Mouse (Mus musculus) myocyte (in vitro differentiated cells): ENCODE results near the gene E4f1. TPM values are rescaled to one million over a fixed set of nuclear protein-coding genes. Genes with fewer than 3 reads are reported as not detected.

Experiments used
- H3K27me3 ChIP-seq: one replicate; pipeline ENCODE4 v1.6.1; 2011; ENCODE audit not compliant: control insufficient read depth, insufficient read depth, insufficient read length
- H3K36me3 ChIP-seq: one replicate; pipeline ENCODE4 v1.6.1; 2011; ENCODE audit not compliant: control insufficient read depth, insufficient read depth
- H3K4me2 ChIP-seq: one replicate; pipeline ENCODE4 v1.6.1; 2011; ENCODE audit warnings: low read depth, control low read depth
- H3K4me3 ChIP-seq: one replicate; pipeline ENCODE4 v1.5.1; 2011; ENCODE audit warnings: mild to moderate bottlenecking, control low read depth, moderate library complexity
- H3K79me2 ChIP-seq: one replicate; pipeline ENCODE4 v1.6.1; 2011; ENCODE audit not compliant: control insufficient read depth, insufficient read depth
- H3ac ChIP-seq: one replicate; pipeline ENCODE4 v1.6.1; 2011; ENCODE audit not compliant: control insufficient read depth, insufficient read length
- CEBPB ChIP-seq: IDR thresholded peaks from 2 replicates; pipeline ENCODE4 v1.6.1; 2011; ENCODE audit warnings: mild to moderate bottlenecking, moderate library complexity; ENCODE audit not compliant: poor library complexity, insufficient read depth, severe bottlenecking
- E2F4 ChIP-seq: IDR thresholded peaks from one replicate; pipeline ENCODE4 v1.6.1; 2011; ENCODE audit warnings: mild to moderate bottlenecking, control low read depth, moderate library complexity; ENCODE audit not compliant: insufficient read depth
- MAX ChIP-seq: IDR thresholded peaks from one replicate; pipeline ENCODE4 v1.6.1; 2011; ENCODE audit warnings: low read depth, mild to moderate bottlenecking, control low read depth
- MYOD1 ChIP-seq, 3 experiments: IDR thresholded peaks; one replicate each; pipeline ENCODE4 v1.6.1; 2011; ENCODE audit warnings: control low read depth in 2 of 3, low read depth in 2 of 3, mild to moderate bottlenecking in 2 of 3, moderate library complexity in 1 of 3; ENCODE audit not compliant: insufficient read length in 2 of 3, control insufficient read depth in 1 of 3
- MYOG ChIP-seq, 3 experiments: IDR thresholded peaks; one replicate each; pipeline ENCODE4 v1.6.1; 2011; ENCODE audit warnings: control low read depth in 2 of 3, low read depth in 2 of 3, mild to moderate bottlenecking in 2 of 3; ENCODE audit not compliant: insufficient read length in 2 of 3, control insufficient read depth in 1 of 3, insufficient read depth in 1 of 3
- POLR2A ChIP-seq: IDR thresholded peaks from one replicate; pipeline ENCODE4 v1.6.1; 2011; ENCODE audit warnings: low read depth, mild to moderate bottlenecking, control low read depth, moderate library complexity; ENCODE audit not compliant: insufficient read length
- POLR2AphosphoS2 ChIP-seq: IDR thresholded peaks from one replicate; pipeline ENCODE4 v1.6.1; 2011; ENCODE audit warnings: low read depth, control low read depth; ENCODE audit not compliant: insufficient read length
- REST ChIP-seq: IDR thresholded peaks from one replicate; pipeline ENCODE4 v1.6.1; 2011; ENCODE audit warnings: mild to moderate bottlenecking, control low read depth, moderate library complexity; ENCODE audit not compliant: insufficient read depth, insufficient read length
- SRF ChIP-seq: IDR thresholded peaks from one replicate; pipeline ENCODE4 v1.6.1; 2011; ENCODE audit warnings: low read depth; ENCODE audit not compliant: control insufficient read depth, insufficient read length
- TCF12 ChIP-seq: IDR thresholded peaks from one replicate; pipeline ENCODE4 v1.6.1; 2011; ENCODE audit warnings: mild to moderate bottlenecking, control low read depth; ENCODE audit not compliant: poor library complexity, insufficient read depth, severe bottlenecking
- TCF3 ChIP-seq: IDR thresholded peaks from one replicate; pipeline ENCODE4 v1.6.1; 2011; ENCODE audit warnings: low read depth, control low read depth; ENCODE audit not compliant: insufficient read length
- USF1 ChIP-seq: IDR thresholded peaks from one replicate; pipeline ENCODE4 v1.6.1; 2011; ENCODE audit warnings: low read depth, mild to moderate bottlenecking, control low read depth, moderate library complexity
- polyA plus RNA-seq: library from polyadenylated mRNA; unstranded; fragments of >200 nt; fragmentation: generic; extraction: Trizol; gene quantifications from one replicate; pipeline ENCODE4 v1.2.1, GENCODE M21; 2012; ENCODE audit warnings: missing spikeins

E4f1 gene
- polyA plus RNA-seq, 1 experiment: 18.7 TPM

GRCm38 (mm10) chr17:24502208-24502607 is 32.1 kb upstream of the E4f1 start:
- H3K79me2 ChIP-seq: no peaks in the 10 kb centered on the region
- H3K36me3 ChIP-seq: no peaks in the 10 kb centered on the region
- H3ac ChIP-seq: no peak overlapping the region
- H3K4me2 ChIP-seq: no peak overlapping the region
- peaks cover 27% of the 10 kb centered on the region for H3K27me3 ChIP-seq
- no peak for TF ChIP-seq MAX
- TF ChIP-seq TCF3: no peak
- TF ChIP-seq POLR2AphosphoS2: no peak
- TF ChIP-seq MYOG (IDR thresholded peaks at IDR 0.05; ENCODE audit: control insufficient read depth in 1 of 3, insufficient read depth in 1 of 3, insufficient read length in 2 of 3, low read depth in 2 of 3): no peak
- TF ChIP-seq USF1: no peak
- H3K4me3 ChIP-seq: no peak overlapping the region

GRCm38 (mm10) chr17:24496026-24496425 is 25.9 kb upstream of the E4f1 start:
- Histone ChIP-seq H3K36me3 (no peaks in the 10 kb centered on the region), H3K4me3 (no peak overlapping the region), H3K79me2 (no peaks in the 10 kb centered on the region), H3K27me3 (peaks cover 41% of the 10 kb centered on the region), H3K4me2 (no peak overlapping the region), H3ac (peak overlapping the region; percentile 19)
- no peak for TF ChIP-seq MYOD1 (IDR thresholded peaks at IDR 0.05; ENCODE audit: control insufficient read depth in 1 of 3, insufficient read length in 2 of 3, low read depth in 2 of 3)
- TF ChIP-seq MAX: no peak
- TF ChIP-seq SRF: no peak
- TF ChIP-seq USF1: no peak
- no peak for TF ChIP-seq MYOG (IDR thresholded peaks at IDR 0.05; ENCODE audit: control insufficient read depth in 1 of 3, insufficient read depth in 1 of 3, insufficient read length in 2 of 3, low read depth in 2 of 3)
- TF ChIP-seq TCF3: no peak
- TF ChIP-seq POLR2AphosphoS2: no peak
- TF ChIP-seq REST: no peak
- TF ChIP-seq POLR2A: no peak
- TF ChIP-seq CEBPB: no peak
- no peak for TF ChIP-seq TCF12
- TF ChIP-seq E2F4: no peak

DNA sequence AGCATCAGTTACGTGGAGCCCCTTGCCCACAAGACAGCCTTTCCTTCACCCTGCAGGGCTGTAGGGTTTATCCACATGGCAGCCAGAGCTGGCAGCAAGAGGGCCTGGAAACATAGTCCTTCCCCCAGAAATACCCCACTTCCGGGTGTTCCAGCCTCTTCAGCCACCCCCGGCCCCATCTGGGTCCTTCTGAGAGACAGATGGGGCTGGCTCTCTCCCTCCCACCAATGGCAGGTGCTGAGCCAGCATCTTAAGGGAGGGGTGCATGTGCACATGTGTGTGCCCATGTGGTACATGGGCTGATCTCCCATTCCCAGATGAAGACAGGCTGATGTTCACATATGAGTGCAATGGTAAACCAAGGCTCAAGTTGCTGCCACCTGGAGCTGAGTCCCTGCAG is 25.3 kb upstream of the E4f1 start:
- no peak overlapping the region for H3K4me2 ChIP-seq
- TF ChIP-seq CEBPB (no peak), POLR2A (no peak), MAX (no peak), TCF3 (no peak), POLR2AphosphoS2 (no peak), MYOD1 (IDR thresholded peaks at IDR 0.05; ENCODE audit: control insufficient read depth in 1 of 3, insufficient read length in 2 of 3, low read depth in 2 of 3) (no peak), USF1 (no peak), REST (no peak), SRF (no peak), E2F4 (no peak), MYOG (IDR thresholded peaks at IDR 0.05; ENCODE audit: control insufficient read depth in 1 of 3, insufficient read depth in 1 of 3, insufficient read length in 2 of 3, low read depth in 2 of 3) (no peak), TCF12 (no peak)
- H3K4me3 ChIP-seq: no peak overlapping the region
- peaks cover 35% of the 10 kb centered on the region for H3K27me3 ChIP-seq
- no peaks in the 10 kb centered on the region for H3K79me2 ChIP-seq
- H3ac ChIP-seq: no peak overlapping the region
- no peaks in the 10 kb centered on the region for H3K36me3 ChIP-seq

- H3K4me2 ChIP-seq: no peak overlapping the region
- no peaks in the 10 kb centered on the region for H3K36me3 ChIP-seq
- H3K27me3 ChIP-seq: peaks cover 34% of the 10 kb centered on the region
- H3K79me2 ChIP-seq: no peaks in the 10 kb centered on the region
- no peak overlapping the region for H3ac ChIP-seq
- TF ChIP-seq MYOG (IDR thresholded peaks at IDR 0.05; ENCODE audit: control insufficient read depth in 1 of 3, insufficient read depth in 1 of 3, insufficient read length in 2 of 3, low read depth in 2 of 3): no peak
- no peak overlapping the region for H3K4me3 ChIP-seq
Measured at GRCm38 (mm10) chr17:24494627-24495335, 24.7 kb upstream of the E4f1 start.

- TF ChIP-seq CEBPB (no peak), MAX (no peak), TCF3 (no peak), E2F4 (no peak), MYOG (IDR thresholded peaks at IDR 0.05; ENCODE audit: control insufficient read depth in 1 of 3, insufficient read depth in 1 of 3, insufficient read length in 2 of 3, low read depth in 2 of 3) (no peak), MYOD1 (IDR thresholded peaks at IDR 0.05; ENCODE audit: control insufficient read depth in 1 of 3, insufficient read length in 2 of 3, low read depth in 2 of 3) (no peak), POLR2AphosphoS2 (no peak), SRF (no peak), TCF12 (no peak), REST (no peak), USF1 (no peak), POLR2A (no peak)
- Histone ChIP-seq H3K4me2 (no peak overlapping the region), H3K27me3 (peaks cover 28% of the 10 kb centered on the region), H3ac (no peak overlapping the region), H3K36me3 (no peaks in the 10 kb centered on the region), H3K79me2 (no peaks in the 10 kb centered on the region), H3K4me3 (no peak overlapping the region)
Measured at GRCm38 (mm10) chr17:24490399-24490798, 20.3 kb upstream of the E4f1 start.
